Mouse (Mus musculus) bone marrow macrophage, adult 2 months (primary cell): ENCODE measurements around the gene Paqr7.

ENCODE experiments used
- CTCF ChIP-seq: IDR thresholded peaks from 2 replicates; pipeline ENCODE4 v1.5.1; 2012; ENCODE audit warnings: low read depth, mild to moderate bottlenecking, low read length, moderate library complexity
- POLR2A ChIP-seq: IDR thresholded peaks from 2 replicates; pipeline ENCODE4 v1.6.1; 2012; ENCODE audit warnings: mild to moderate bottlenecking, low read depth, low read length, borderline replicate concordance

- TF ChIP-seq POLR2A (no peak), CTCF (no peak)
Measured at GRCm38 (mm10) chr4:134483696-134484095, 12.8 kb upstream of the Paqr7 start.
